Mouse (Mus musculus): ENCODE data around the gene Sec62. TPM values are rescaled to one million over a fixed set of nuclear protein-coding genes. Genes with fewer than 3 reads are reported as not detected.
A peak's percentile ranks its signal among the peaks of the same experiment; 100 is the strongest.

The Sec62 gene
- polyA plus RNA-seq, 1 experiment from 2014 or later = 53.2 TPM

- WGBS = 79% methylated on average over 5 of the region's 5 CpGs
- Histone ChIP-seq H3K9me3 (replicated peaks) (no peaks in the 10 kb centered on the region), H3K36me3 (no peaks in the 10 kb centered on the region), H3K4me3 (no peak overlapping the region), H3K4me1 (no peaks in the 10 kb centered on the region), H3K27ac (replicated peaks) (no peak overlapping the region), H3K27me3 (ENCODE audit: low read depth, poor library complexity, severe bottlenecking) (no peaks in the 10 kb centered on the region)
- DNase-seq (ENCODE audit: low spot score) = no peak
Measured at GRCm38 (mm10) chr3:30777984-30778383, 14.7 kb upstream of the Sec62 start.

GRCm38 (mm10) chr3:30788531-30788930 lies 4.1 kb upstream of the Sec62 start:
- Histone ChIP-seq H3K36me3 (no peaks in the 10 kb centered on the region), H3K9me3 (replicated peaks) (no peaks in the 10 kb centered on the region), H3K27ac (replicated peaks) (no peak overlapping the region), H3K4me3 (no peak overlapping the region), H3K27me3 (ENCODE audit: low read depth, poor library complexity, severe bottlenecking) (no peaks in the 10 kb centered on the region), H3K4me1 (peaks cover 9% of the 10 kb centered on the region; the same call in 1 of the 2 replicates)
- WGBS = 21% methylated on average over 5 of the region's 5 CpGs
- DNase-seq (ENCODE audit: low spot score) = no peak

- WGBS = under 1% methylated on average over 66 of the region's 75 CpGs
- no peaks in the 10 kb centered on the region for H3K36me3 ChIP-seq
- no peaks in the 10 kb centered on the region for H3K27me3 ChIP-seq (ENCODE audit: low read depth, poor library complexity, severe bottlenecking)
- peaks cover 15% of the 10 kb centered on the region for H3K4me1 ChIP-seq
- H3K27ac ChIP-seq (replicated peaks) = peak overlapping the region; percentile 98
- no peaks in the 10 kb centered on the region for H3K9me3 ChIP-seq (replicated peaks)
- DNase-seq (ENCODE audit: low spot score) = no peak
- peak overlapping the region; percentile 97 for H3K4me3 ChIP-seq
Measured at GRCm38 (mm10) chr3:30793403-30794221, 937 bp downstream of the Sec62 start.

DNA sequence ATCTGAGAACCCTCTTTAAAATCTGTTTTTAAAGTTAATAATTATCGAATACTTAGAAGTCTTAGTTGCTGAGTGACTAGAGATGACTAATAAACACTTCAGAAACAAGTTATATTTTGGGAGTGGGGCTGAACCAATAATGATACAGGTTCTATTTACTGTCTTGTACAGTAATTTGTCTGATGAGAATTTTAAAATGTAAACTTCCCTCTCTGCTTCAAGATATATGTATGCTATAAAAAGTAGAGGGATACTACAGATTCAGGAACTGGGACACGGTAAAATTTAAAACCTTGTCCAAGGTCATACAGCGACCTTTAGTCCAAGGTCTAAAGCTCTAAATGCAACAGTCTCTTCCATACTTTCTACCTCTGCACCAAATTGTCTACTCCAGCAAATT lies 9.5 kb downstream of the Sec62 start:
- no peaks in the 10 kb centered on the region for H3K4me1 ChIP-seq
- no peaks in the 10 kb centered on the region for H3K9me3 ChIP-seq (replicated peaks)
- H3K4me3 ChIP-seq = no peak overlapping the region
- H3K36me3 ChIP-seq = peaks cover 76% of the 10 kb centered on the region
- H3K27me3 ChIP-seq (ENCODE audit: low read depth, poor library complexity, severe bottlenecking) = no peaks in the 10 kb centered on the region
- whole genome bisulfite sequencing = 93% methylated on average over 3 of the region's 3 CpGs
- no peak overlapping the region for H3K27ac ChIP-seq (replicated peaks)
- no peak for DNase-seq (ENCODE audit: low spot score)

- peaks cover 97% of the 10 kb centered on the region for H3K36me3 ChIP-seq
- no peaks in the 10 kb centered on the region for H3K9me3 ChIP-seq (replicated peaks)
- no peak overlapping the region for H3K27ac ChIP-seq (replicated peaks)
- no peaks in the 10 kb centered on the region for H3K27me3 ChIP-seq (ENCODE audit: low read depth, poor library complexity, severe bottlenecking)
- H3K4me3 ChIP-seq = no peak overlapping the region
- H3K4me1 ChIP-seq = no peaks in the 10 kb centered on the region
- DNase-seq (ENCODE audit: low spot score) = no peak
- 73% methylated on average over 3 of the region's 3 CpGs for WGBS
Measured at GRCm38 (mm10) chr3:30812881-30813280, 20.2 kb downstream of the Sec62 start.

DNA sequence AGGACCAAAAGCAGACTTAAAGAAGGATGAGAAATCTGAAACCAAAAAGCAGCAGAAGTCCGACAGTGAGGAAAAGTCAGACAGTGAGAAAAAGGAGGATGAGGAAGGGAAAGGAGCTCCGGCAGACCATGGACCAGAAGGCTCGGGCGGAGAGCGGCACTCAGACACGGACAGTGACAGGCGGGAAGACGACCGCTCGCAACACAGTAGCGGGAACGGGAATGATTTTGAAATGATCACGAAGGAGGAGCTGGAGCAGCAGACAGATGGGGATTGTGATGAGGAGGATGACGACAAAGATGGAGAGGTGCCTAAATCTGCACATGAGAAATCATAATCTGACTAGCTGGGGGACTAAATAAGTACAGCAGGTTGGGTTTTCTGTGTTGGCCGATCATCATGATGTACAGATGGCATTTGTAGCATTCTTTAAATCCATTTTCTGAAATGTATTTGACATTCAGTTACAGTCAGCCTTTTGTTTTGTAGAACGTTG lies 26.0 kb downstream of the Sec62 start:
- Histone ChIP-seq H3K9me3 (replicated peaks) (no peaks in the 10 kb centered on the region), H3K27ac (replicated peaks) (no peak overlapping the region), H3K36me3 (peaks cover 87% of the 10 kb centered on the region), H3K4me3 (no peak overlapping the region), H3K4me1 (no peaks in the 10 kb centered on the region), H3K27me3 (ENCODE audit: low read depth, poor library complexity, severe bottlenecking) (no peaks in the 10 kb centered on the region)
- 96% methylated on average over 16 of the region's 16 CpGs for WGBS
- DNase-seq (ENCODE audit: low spot score) = no peak

GRCm38 (mm10) chr3:30822163-30822562 lies 29.5 kb downstream of the Sec62 start:
- Histone ChIP-seq H3K4me1 (no peaks in the 10 kb centered on the region), H3K36me3 (peaks cover 55% of the 10 kb centered on the region), H3K4me3 (no peak overlapping the region), H3K9me3 (replicated peaks) (no peaks in the 10 kb centered on the region), H3K27ac (replicated peaks) (no peak overlapping the region), H3K27me3 (ENCODE audit: low read depth, poor library complexity, severe bottlenecking) (no peaks in the 10 kb centered on the region)
- 92% methylated on average over 8 of the region's 8 CpGs for WGBS
- no peak for DNase-seq (ENCODE audit: low spot score)

- H3K27me3 ChIP-seq (ENCODE audit: low read depth, poor library complexity, severe bottlenecking) = no peaks in the 10 kb centered on the region
- H3K9me3 ChIP-seq (replicated peaks) = no peaks in the 10 kb centered on the region
- WGBS = 97% methylated on average over 5 of the region's 5 CpGs
- H3K4me3 ChIP-seq = no peak overlapping the region
- no peak for DNase-seq (ENCODE audit: low spot score)
- no peak overlapping the region for H3K27ac ChIP-seq (replicated peaks)
- H3K36me3 ChIP-seq = peaks cover 17% of the 10 kb centered on the region
- no peaks in the 10 kb centered on the region for H3K4me1 ChIP-seq
Measured at GRCm38 (mm10) chr3:30826069-30826468, 33.4 kb downstream of the Sec62 start.

GRCm38 (mm10) chr3:30831848-30832606 lies 39.4 kb downstream of the Sec62 start:
- no peaks in the 10 kb centered on the region for H3K4me1 ChIP-seq
- WGBS = 80% methylated on average over 15 of the region's 15 CpGs
- no peak overlapping the region for H3K27ac ChIP-seq (replicated peaks)
- no peaks in the 10 kb centered on the region for H3K27me3 ChIP-seq (ENCODE audit: low read depth, poor library complexity, severe bottlenecking)
- no peak for DNase-seq (ENCODE audit: low spot score)
- H3K4me3 ChIP-seq = no peak overlapping the region
- H3K9me3 ChIP-seq (replicated peaks) = no peaks in the 10 kb centered on the region
- no peaks in the 10 kb centered on the region for H3K36me3 ChIP-seq

GRCm38 (mm10) chr3:30833254-30833653 lies 40.6 kb downstream of the Sec62 start:
- H3K4me1 ChIP-seq = no peaks in the 10 kb centered on the region
- no peaks in the 10 kb centered on the region for H3K36me3 ChIP-seq
- H3K27me3 ChIP-seq (ENCODE audit: low read depth, poor library complexity, severe bottlenecking) = no peaks in the 10 kb centered on the region
- H3K27ac ChIP-seq (replicated peaks) = no peak overlapping the region
- no peaks in the 10 kb centered on the region for H3K9me3 ChIP-seq (replicated peaks)
- DNase-seq (ENCODE audit: low spot score) = no peak
- no peak overlapping the region for H3K4me3 ChIP-seq
- WGBS = 85% methylated on average over 3 of the region's 3 CpGs

DNA sequence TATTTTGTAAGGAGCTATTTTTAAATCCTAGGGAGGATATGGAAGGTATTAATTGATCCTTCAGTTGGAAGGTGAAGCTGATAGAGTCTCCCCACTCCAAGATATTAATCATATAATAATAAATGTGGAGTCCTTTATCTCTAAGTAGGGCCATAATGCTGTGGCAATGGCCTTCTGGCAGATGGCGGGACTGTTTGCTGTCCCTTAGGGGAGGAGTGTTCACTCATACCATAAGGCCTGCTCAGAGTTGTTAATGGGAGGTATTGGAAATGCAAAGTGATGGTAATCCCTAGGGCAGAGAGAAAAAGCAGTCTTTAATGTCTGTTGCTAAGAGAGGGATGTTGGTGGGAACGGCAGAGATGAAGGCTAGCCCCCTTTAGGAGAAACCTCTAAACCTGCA lies 53.1 kb downstream of the Sec62 start:
- no peak for DNase-seq (ENCODE audit: low spot score)
- peaks cover 16% of the 10 kb centered on the region for H3K4me1 ChIP-seq
- no peak overlapping the region for H3K27ac ChIP-seq (replicated peaks)
- H3K9me3 ChIP-seq (replicated peaks) = no peaks in the 10 kb centered on the region
- whole genome bisulfite sequencing = 70% methylated on average over 2 of the region's 2 CpGs
- no peaks in the 10 kb centered on the region for H3K36me3 ChIP-seq
- no peak overlapping the region for H3K4me3 ChIP-seq
- H3K27me3 ChIP-seq (ENCODE audit: low read depth, poor library complexity, severe bottlenecking) = no peaks in the 10 kb centered on the region

DNA sequence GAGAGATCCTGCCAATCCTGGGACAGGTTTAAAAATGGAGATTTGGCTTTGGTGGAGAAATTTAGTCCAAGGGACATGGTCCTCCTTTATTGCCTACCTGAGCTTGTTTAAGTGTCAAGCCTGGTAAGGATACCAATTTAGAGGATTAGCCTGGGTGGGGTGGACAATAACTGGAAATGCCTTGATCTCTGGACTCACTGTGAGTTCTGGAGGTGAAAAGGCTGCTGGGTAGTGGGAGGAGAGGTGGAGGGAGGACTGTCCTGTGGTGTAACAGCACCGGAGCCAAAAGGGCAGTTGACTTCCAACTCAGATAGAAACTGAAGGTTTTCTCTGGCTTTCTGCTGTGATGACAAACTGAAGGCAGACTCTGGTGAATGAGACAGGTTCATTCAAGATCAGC lies 54.7 kb downstream of the Sec62 start:
- no peaks in the 10 kb centered on the region; the same call in 1 of the 2 replicates for H3K27me3 ChIP-seq (ENCODE audit: low read depth, poor library complexity, severe bottlenecking)
- no peak for DNase-seq (ENCODE audit: low spot score)
- H3K9me3 ChIP-seq (replicated peaks) = no peaks in the 10 kb centered on the region
- 48% methylated on average over 1 of the region's 1 CpGs for WGBS
- H3K4me1 ChIP-seq = peaks cover 16% of the 10 kb centered on the region
- H3K4me3 ChIP-seq = no peak overlapping the region
- no peaks in the 10 kb centered on the region for H3K36me3 ChIP-seq
- H3K27ac ChIP-seq (replicated peaks) = no peak overlapping the region

- H3K4me1 ChIP-seq = peaks cover 20% of the 10 kb centered on the region
- H3K27me3 ChIP-seq (ENCODE audit: low read depth, poor library complexity, severe bottlenecking) = peaks cover 28% of the 10 kb centered on the region
- DNase-seq (ENCODE audit: low spot score) = no peak
- no peaks in the 10 kb centered on the region for H3K9me3 ChIP-seq (replicated peaks)
- H3K27ac ChIP-seq (replicated peaks) = no peak overlapping the region
- no peak overlapping the region for H3K4me3 ChIP-seq
- no peaks in the 10 kb centered on the region for H3K36me3 ChIP-seq
- WGBS = 84% methylated on average over 5 of the region's 6 CpGs
Measured at GRCm38 (mm10) chr3:30851422-30851821, 58.7 kb downstream of the Sec62 start.

All from midbrain, embryonic 10.5 days (tissue).